Mouse (Mus musculus): Measurements from ENCODE around the gene Dpy19l3.

Dpy19l3 gene

GRCm38 (mm10) chr7:35754033-35754885 lies at the start of gene Dpy19l3:
Gene Dpy19l3, minus strand, starts transcription at chr7:35754454.
- DNase-seq = peak; percentile 92 to 93

GRCm38 (mm10) chr7:35802906-35803595 lies 48.8 kb upstream of the Dpy19l3 start, which contains the start of gene Zfp507:
Gene Zfp507, minus strand, starts transcription at chr7:35803003.
- DNase-seq = peak; percentile 90 to 96

GRCm38 (mm10) chr7:35802201-35802905 lies 48.1 kb upstream of the Dpy19l3 start:
- no peak for DNase-seq

- DNase-seq = no peak
Observed at GRCm38 (mm10) chr7:35796123-35796522, 41.9 kb upstream of the Dpy19l3 start.

DNA sequence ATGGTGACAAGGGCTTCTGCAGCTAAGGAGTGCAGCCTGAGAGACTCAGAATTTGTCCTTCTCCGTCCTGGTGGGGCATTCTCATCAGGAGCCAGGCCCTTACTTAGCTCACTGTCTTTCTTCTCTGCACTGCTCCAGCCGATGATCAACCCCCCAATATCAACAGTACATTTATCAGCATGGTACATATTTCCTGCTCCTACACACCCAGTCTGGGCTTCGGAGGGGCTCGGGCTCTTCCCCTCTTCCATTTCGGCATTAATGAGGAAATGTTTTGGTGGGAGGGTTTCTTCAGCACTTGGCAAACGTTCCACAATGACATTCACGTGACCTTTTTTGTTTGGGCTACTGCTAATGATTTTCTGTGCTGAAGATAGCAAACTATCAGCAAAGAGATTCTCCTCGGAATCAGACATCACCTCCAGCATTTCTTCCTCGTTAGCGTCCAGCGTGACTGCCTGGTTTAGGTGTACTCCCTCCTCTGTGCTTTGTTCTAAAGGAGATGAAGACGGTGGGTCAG lies 40.0 kb upstream of the Dpy19l3 start:
- no peak for DNase-seq

GRCm38 (mm10) chr7:35792150-35792848 lies 38.0 kb upstream of the Dpy19l3 start:
- no peak for DNase-seq

- DNase-seq = no peak
Observed at GRCm38 (mm10) chr7:35790926-35791325, 36.7 kb upstream of the Dpy19l3 start.

DNA sequence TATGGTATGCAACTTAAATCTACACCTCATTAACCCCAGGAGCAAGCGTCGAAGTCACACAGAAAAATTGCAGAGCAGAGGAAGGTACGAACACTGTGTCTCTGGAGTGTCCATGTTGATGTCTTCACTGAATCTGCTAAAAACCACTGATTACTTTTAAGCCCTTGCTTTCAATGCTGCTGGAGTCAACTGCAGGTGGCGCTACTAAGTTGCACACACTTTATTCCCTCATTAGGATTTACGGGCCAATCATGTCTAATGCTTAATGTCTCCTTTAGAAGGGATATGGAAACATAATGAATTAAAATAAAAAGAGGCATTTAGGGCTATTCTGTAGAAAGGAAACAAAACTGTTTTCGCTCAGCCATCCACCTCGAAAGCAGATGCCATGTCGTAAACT lies 35.9 kb upstream of the Dpy19l3 start:
- peak in 1 of 2 experiments; percentile 32 for DNase-seq

GRCm38 (mm10) chr7:35785579-35785978 lies 31.3 kb upstream of the Dpy19l3 start:
- DNase-seq = no peak

GRCm38 (mm10) chr7:35782252-35782651 lies 28.0 kb upstream of the Dpy19l3 start:
- DNase-seq = no peak

GRCm38 (mm10) chr7:35774127-35774526 lies 19.9 kb upstream of the Dpy19l3 start:
- no peak for DNase-seq

DNA sequence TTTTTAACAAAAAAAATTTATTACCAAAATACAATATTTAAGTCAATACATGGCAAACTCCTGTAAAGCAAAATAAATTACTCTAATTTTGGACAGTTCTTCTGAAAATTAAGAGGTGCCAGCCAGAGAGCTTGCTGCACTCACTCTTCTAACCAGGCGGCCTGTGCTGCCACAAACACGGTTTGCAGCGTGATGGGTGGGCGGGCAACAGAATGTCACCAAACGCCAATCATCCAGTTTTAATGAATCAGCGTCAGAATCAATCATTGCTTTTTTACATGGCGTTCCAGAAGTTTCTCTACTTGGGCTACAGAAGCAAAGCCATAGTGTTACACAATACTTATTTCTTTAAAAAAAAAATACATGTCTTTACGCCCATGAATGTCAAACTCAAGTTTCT lies 18.1 kb upstream of the Dpy19l3 start:
- no peak for DNase-seq

GRCm38 (mm10) chr7:35771106-35771505 lies 16.9 kb upstream of the Dpy19l3 start:
- DNase-seq = no peak

DNA sequence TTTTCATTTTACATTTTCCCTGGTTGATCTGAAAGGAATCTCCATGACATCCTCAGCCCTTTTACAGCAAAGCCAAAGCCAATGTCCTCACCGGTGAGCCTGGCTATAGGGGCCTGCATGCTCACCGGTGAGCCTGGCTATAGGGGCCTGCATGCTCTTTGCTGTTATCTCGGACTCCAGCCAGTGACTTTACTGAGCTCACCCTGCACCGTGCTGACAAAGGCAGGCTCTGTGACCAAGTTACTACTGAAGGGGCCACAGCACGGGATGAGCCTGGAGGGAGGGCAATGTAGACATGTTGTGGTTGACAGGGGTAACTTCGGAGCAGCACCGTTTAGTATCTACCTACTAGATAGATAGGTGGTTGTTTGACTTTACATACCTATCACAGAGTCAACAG lies 15.9 kb upstream of the Dpy19l3 start:
- DNase-seq = no peak

DNA sequence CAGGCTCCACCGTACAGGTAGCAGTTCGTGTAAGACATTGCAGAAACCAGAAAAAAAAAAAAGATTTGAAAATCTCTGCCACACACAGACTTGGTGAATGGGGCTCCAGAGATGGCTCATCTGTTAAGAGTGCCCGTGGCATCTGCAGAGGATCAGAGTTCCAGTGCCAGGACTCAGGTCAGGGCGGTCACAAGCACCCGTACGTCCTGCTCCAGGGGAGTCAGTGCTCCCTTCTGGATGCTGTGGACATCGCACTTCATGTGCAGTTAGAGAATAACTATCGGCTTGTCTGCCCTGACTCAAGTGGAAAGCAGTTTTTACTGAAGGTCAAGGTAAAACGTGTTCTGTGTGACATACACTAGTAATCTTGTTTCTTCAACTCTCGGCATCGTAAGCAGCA lies 10.2 kb upstream of the Dpy19l3 start:
- no peak for DNase-seq

DNA sequence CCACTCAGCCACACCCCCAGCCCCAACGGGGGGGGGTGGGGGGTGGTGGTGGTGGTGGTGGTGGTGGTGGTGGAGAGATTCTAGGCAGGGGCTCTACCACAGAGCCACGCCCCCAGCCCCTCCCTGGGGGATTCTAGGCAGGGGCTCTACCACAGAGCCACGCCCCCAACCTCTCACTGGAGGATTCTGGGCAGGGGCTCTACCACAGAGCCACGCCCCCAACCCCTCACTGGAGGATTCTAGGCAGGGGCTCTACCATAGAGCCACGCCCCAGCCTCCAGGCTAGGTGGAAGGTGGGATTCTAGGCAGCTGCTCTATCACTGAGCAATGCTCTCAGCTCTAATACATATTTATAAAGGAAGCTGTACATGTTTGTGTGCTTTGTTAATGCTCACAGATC lies 7.5 kb upstream of the Dpy19l3 start:
- no peak for DNase-seq

GRCm38 (mm10) chr7:35759602-35760001 lies 5.3 kb upstream of the Dpy19l3 start:
- no peak for DNase-seq

DNA sequence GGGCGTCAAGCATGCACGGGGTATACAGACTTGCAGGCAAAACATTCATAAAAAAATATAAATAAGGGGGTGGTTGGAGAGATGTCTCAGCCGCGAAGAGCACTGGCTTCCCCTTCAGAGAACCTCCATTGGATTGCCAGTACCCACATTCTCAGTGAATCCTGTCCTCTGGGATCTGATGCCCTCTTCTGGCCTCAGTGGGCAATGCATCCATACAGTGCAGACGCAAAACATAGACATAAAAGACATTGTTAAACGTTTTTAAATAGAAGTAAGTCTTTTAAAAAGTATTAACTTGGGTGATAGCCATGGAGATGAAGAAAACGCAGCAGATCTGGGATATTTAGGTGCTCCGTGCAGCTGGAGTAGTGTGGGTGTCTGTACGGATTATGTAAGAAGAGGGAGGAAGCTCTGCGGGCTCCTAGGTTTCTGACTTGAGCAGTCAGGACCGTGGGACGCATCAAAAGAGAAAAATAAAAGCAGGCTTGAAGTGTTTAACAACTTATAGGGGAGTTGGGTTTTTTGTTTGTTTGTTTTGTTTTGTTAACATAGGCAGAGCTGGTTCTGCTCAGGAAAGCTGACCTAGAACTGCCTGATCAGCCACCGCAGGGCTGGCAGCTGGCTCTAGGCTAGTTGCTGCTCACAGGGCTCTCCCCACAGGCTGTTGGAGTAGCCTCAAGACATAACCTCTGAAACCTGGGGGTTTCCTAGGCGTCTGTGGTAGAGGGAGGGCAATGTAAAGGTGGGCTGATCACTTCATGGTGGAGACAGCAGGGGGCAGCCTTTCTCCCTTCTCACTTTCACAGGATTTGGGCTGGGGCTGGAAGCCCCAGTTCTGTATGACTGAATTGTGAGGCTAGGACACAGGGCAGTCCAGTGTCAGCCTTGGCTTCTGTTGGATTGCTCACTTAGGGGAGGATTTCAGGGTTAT lies 2.5 kb upstream of the Dpy19l3 start:
- no peak for DNase-seq

DNA sequence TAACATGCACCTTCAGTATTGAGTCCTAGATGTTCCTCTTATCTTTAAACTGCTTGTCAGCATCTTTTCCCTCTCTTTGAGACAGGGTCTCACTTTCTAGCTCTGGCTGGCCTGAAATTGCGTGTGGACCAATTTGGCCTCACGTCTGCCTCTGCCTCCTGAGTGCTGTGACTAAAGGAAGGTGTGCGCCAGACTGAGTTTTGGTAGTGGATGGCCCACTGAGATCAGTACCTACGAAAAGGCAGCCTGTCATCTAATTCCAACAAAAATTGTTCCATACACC lies 573 bp upstream of the Dpy19l3 start:
- DNase-seq = no peak

GRCm38 (mm10) chr7:35753319-35754032 lies 778 bp downstream of the Dpy19l3 start:
- no peak for DNase-seq

GRCm38 (mm10) chr7:35750873-35751272 lies 3.4 kb downstream of the Dpy19l3 start:
- DNase-seq = no peak

Measured in cerebellum, postnatal 25 days (tissue).